Mouse (Mus musculus): Measurements from ENCODE around the gene Pde10a.

GRCm38 (mm10) chr17:8555785-8556184 is 30.6 kb downstream of the Pde10a start:
- no peak for TF ChIP-seq GATA1 (IDR thresholded peaks at IDR 0.05; ENCODE audit: borderline replicate concordance, low read length)
- TF ChIP-seq FLI1 (IDR thresholded peaks at IDR 0.05; ENCODE audit: low read length): no peak

Data from megakaryocyte, embryonic 14.5 days (primary cell).